In the genomic region with DNA sequence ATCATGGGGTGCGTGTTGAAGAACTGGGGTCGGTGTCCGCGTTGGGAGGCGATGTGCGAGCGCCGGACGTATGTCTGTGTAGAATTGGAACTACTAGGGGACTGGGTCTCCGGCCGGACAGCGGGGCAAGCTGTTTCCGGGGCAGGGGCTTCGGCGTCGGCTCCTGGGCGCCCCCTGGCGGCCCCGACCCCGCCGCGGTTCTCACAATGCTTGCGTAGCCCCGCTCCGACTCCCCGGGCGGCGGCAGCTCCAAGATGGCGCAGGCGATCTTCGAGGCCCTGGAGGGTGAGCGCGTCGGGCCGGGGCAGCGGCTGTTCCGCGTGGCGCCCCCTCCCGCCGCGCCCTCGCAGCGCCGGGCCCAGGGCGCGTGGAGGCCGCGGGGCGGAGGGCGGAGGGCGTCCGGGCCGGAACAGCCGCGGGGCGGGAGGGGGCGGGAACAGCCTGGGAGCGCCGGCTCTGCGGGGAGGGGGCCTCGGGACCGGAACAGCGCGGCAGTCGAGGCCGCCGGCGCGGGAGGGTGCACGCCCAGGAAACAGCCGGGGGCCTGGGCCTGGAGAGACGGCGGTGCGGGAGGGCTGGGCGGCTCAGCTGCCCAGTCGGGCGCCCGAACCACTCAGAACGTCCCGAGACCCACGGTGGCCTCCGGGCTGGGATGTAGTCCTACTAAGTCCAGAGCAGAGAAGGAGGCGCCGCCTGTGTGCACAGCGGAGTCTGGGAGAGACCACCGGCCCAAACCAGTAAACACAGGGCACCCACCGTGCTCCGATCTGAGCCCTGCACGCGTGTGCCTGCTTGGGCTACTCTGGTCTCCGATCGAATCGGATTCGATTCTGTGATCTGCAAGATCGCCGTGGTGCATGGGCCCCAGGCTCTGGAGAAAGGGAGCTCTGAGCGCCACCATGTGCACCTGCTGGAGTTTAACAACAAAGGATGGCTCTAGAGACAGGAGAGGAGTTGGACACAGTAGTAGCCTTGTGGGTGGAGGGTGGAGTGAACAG, we compare ENCODE assay signal across 8 mouse cellular contexts. TPM values are rescaled to one million over a fixed set of nuclear protein-coding genes. Genes with fewer than 3 reads are reported as not detected.
A peak's percentile ranks its signal among the peaks of the same experiment; 100 is the strongest.
DNase-seq lines count a peak whose midpoint lies in the region; ATAC-seq and TF ChIP-seq lines count a peak whose summit lies in the region.

A gene (plus strand): TSS at position 180 of the 998 bp plus-strand sequence.
A gene (minus strand): TSS at position 320 of the 998 bp plus-strand sequence.

- peak; percentile 82 for TF ChIP-seq CTCF in liver, adult 2 months (IDR thresholded peaks at IDR 0.05; ENCODE audit: low read depth, low read length)

- peaks cover 3% of the 10 kb centered on the region; the same call in 1 of the 2 replicates for H3K27me3 ChIP-seq in heart, embryonic 11.5 days (ENCODE audit: control insufficient read depth, insufficient read depth, low read length)
- H3K27me3 ChIP-seq in kidney, embryonic 15.5 days: peaks cover 2% of the 10 kb centered on the region; the same call in 1 of the 2 replicates
- no peaks in the 10 kb centered on the region for H3K27me3 ChIP-seq in liver, adult 2 months (ENCODE audit: control insufficient read depth, insufficient read depth, low read length)

- peak within 1 kb of the TSS; percentile 88 for H3K27ac ChIP-seq in heart, embryonic 11.5 days (ENCODE audit: low read depth, low read length)
- H3K27ac ChIP-seq in kidney, embryonic 15.5 days: peak within 1 kb of the TSS; percentile 99
- peak within 1 kb of the TSS; percentile 95 for H3K27ac ChIP-seq in liver, adult 2 months (replicated peaks; ENCODE audit: insufficient read depth, low read depth, low read length)

- under 1% methylated on average over 90 of the region's 98 CpGs for WGBS in heart, embryonic 11.5 days (ENCODE audit: insufficient replicate concordance)
- under 1% methylated on average over 88 of the region's 98 CpGs for WGBS in kidney, embryonic 15.5 days
- under 1% methylated on average over 98 of the region's 98 CpGs for WGBS in liver, adult 2 months

- DNase-seq in CD4-positive helper T cell, adult 2 months (ENCODE audit: low read depth, low spot score): peak; percentile 95
- DNase-seq in brain, adult 2 months (ENCODE audit: low read depth, low spot score): peak; percentile 95
- peak; percentile 83 for DNase-seq in liver, adult 2 months (ENCODE audit: extremely low read depth, low read depth, low spot score)
- peak; percentile 91 to 92 for DNase-seq in spleen, postnatal 36 days (ENCODE audit: low spot score in 2 of 2)

- peak within 1 kb of the TSS; percentile 67 for H3K4me2 ChIP-seq in heart, embryonic 11.5 days
- H3K4me2 ChIP-seq in kidney, embryonic 15.5 days: peak within 1 kb of the TSS; percentile 81

- H3K79me2 ChIP-seq in liver, adult 2 months (ENCODE audit: control insufficient read depth, insufficient read depth, low read length): no peaks in the 10 kb centered on the region

- ATAC-seq in erythroblast, adult 5-6 weeks (replicated peaks; ENCODE audit: low FRiP score, poor library complexity, severe bottlenecking): peak; percentile 82
- ATAC-seq in heart, embryonic 11.5 days (replicated peaks; ENCODE audit: insufficient number of reproducible peaks, low FRiP score, low TSS enrichment): peak; percentile 89
- peak; percentile 95 for ATAC-seq in kidney, embryonic 15.5 days (replicated peaks; ENCODE audit: low FRiP score)
- peak; percentile 84 for ATAC-seq in monocyte, adult 5-6 weeks (replicated peaks; ENCODE audit: insufficient number of reproducible peaks, low FRiP score, low TSS enrichment, poor library complexity, severe bottlenecking)

- peak within 1 kb of the TSS; percentile 50 for H3K4me3 ChIP-seq in heart, embryonic 11.5 days (ENCODE audit: low read depth, low read length)
- H3K4me3 ChIP-seq in kidney, embryonic 15.5 days (replicated peaks): peak within 1 kb of the TSS; percentile 60
- H3K4me3 ChIP-seq in liver, adult 2 months (ENCODE audit: insufficient read depth, low read depth, low read length): peak within 1 kb of the TSS; percentile 69

- peak within 1 kb of the TSS; percentile 75 for H3K9ac ChIP-seq in heart, embryonic 11.5 days (ENCODE audit: low read depth, low read length)
- peak within 1 kb of the TSS; percentile 75 for H3K9ac ChIP-seq in kidney, embryonic 15.5 days
- H3K9ac ChIP-seq in liver, adult 2 months (ENCODE audit: low read depth, low read length): peak within 1 kb of the TSS; percentile 81

- H3K36me3 ChIP-seq in heart, embryonic 11.5 days (ENCODE audit: control insufficient read depth, insufficient read depth, low read length): no peaks in the 10 kb centered on the region
- no peaks in the 10 kb centered on the region for H3K36me3 ChIP-seq in kidney, embryonic 15.5 days
- no peaks in the 10 kb centered on the region for H3K36me3 ChIP-seq in liver, adult 2 months (ENCODE audit: control insufficient read depth, insufficient read depth, low read length)

- peaks cover 4% of the 10 kb centered on the region; the same call in 1 of the 2 replicates for H3K4me1 ChIP-seq in heart, embryonic 11.5 days (ENCODE audit: control insufficient read depth, insufficient read depth, low read length)
- peaks cover 26% of the 10 kb centered on the region for H3K4me1 ChIP-seq in kidney, embryonic 15.5 days
- H3K4me1 ChIP-seq in liver, adult 2 months (ENCODE audit: control insufficient read depth, insufficient read depth, low read length): peaks cover 17% of the 10 kb centered on the region

- TF ChIP-seq POLR2A in liver, adult 2 months (IDR thresholded peaks at IDR 0.05; ENCODE audit: extremely low read depth, insufficient read depth, low read length): peak; percentile 65; the same call in 1 of the 2 replicates

- no peaks in the 10 kb centered on the region for H3K9me3 ChIP-seq in heart, embryonic 11.5 days (replicated peaks; ENCODE audit: control insufficient read depth, low read length)
- H3K9me3 ChIP-seq in kidney, embryonic 15.5 days (replicated peaks): no peaks in the 10 kb centered on the region

RNA-seq across cellular contexts. Expression of the first gene that starts in this region (rescaled TPM):
- 6.9 and 11.0 TPM in 2 replicates for total RNA-seq in erythroblast, adult 5-6 weeks (2015; ENCODE audit: low replicate concordance)
- 6.4 TPM in 2 replicates for total RNA-seq in erythroblast, adult 5-6 weeks (2017; ENCODE audit: low replicate concordance)
- 0.77 and 0.93 TPM in 2 replicates for polyA plus RNA-seq in heart, embryonic 11.5 days (2014; fragmentation: Nextera tagmentation; extraction: Ambion mirVana)
- polyA plus RNA-seq in kidney, embryonic 15.5 days (2015; fragmentation: Nextera tagmentation; extraction: Ambion mirVana): 0.85 and 1.00 TPM in 2 replicates
- total RNA-seq in liver, adult 2 months (2014; rRNA removed): 0.18 and 1.0 TPM in 2 replicates
- 3.2 TPM in 2 replicates for polyA plus RNA-seq in liver, adult 2 months (2012; rRNA removed)
- 2.5 to 3.2 TPM (median 2.8 TPM) in 3 replicates for total RNA-seq in monocyte, adult 5-6 weeks (2017)

RNA-seq across cellular contexts. Expression of the second gene that starts in this region (rescaled TPM):
- 6.7 TPM in 1 of 2 replicates, not detected in the other for total RNA-seq in erythroblast, adult 5-6 weeks (2015; ENCODE audit: low replicate concordance)
- total RNA-seq in erythroblast, adult 5-6 weeks (2017; ENCODE audit: low replicate concordance): 1.8 TPM in 1 of 2 replicates, not detected in the other
- 0.72 TPM in 1 of 2 replicates, not detected in the other for polyA plus RNA-seq in heart, embryonic 11.5 days (2014; fragmentation: Nextera tagmentation; extraction: Ambion mirVana)
- 0.62 TPM in 1 of 2 replicates, not detected in the other for polyA plus RNA-seq in kidney, embryonic 15.5 days (2015; fragmentation: Nextera tagmentation; extraction: Ambion mirVana)
- total RNA-seq in liver, adult 2 months (2014; rRNA removed): not detected in 2 replicates
- polyA plus RNA-seq in liver, adult 2 months (2012; rRNA removed): 0.37 TPM in 1 of 2 replicates, not detected in the other
- 2.0 TPM in 1 of 3 replicates, not detected in the others for total RNA-seq in monocyte, adult 5-6 weeks (2017)

Comparison
In these comparisons a context has a peak if more than half of its experiments do, and no peak if none do; other contexts are left out.
1. Peak in every context shown above with its lines: DNase-seq, ATAC-seq, H3K4me3 ChIP-seq and H3K27ac ChIP-seq.
2. Peak in ATAC-seq, H3K4me3 ChIP-seq, H3K27ac ChIP-seq, H3K9ac ChIP-seq and H3K4me2 ChIP-seq in heart, embryonic 11.5 days; RNA of the genes that start here not detected or under 1 TPM.
3. Peak in ATAC-seq, H3K4me3 ChIP-seq, H3K27ac ChIP-seq, H3K9ac ChIP-seq and H3K4me2 ChIP-seq in kidney, embryonic 15.5 days; RNA of the genes that start here not detected or under 1 TPM.